Mouse (Mus musculus): ENCODE measurements around the gene Olfr224. TPM values are rescaled to one million over a fixed set of nuclear protein-coding genes. Genes with fewer than 3 reads are reported as not detected.
A peak's percentile ranks its signal among the peaks of the same experiment; 100 is the strongest.
"Not testable (repeated sequence)": the region's sequence is repeated elsewhere in the genome, so short reads cannot be mapped to it uniquely, and the experiment has no call there.

Gene Olfr224
- not detected for total RNA-seq (2021)
- long read RNA-seq, experiment 1 = 0 reads
- long read RNA-seq, experiment 2 = 0 reads

GRCm38 (mm10) chr11:58570405-58570804, at the start of gene Olfr224:
Gene Olfr224, minus strand, starts transcription at chr11:58570553.
- no peak for DNase-seq (ENCODE audit: low spot score in 2 of 2)

GRCm38 (mm10) chr11:58618793-58619192, 48.4 kb upstream of the Olfr224 start:
- DNase-seq (ENCODE audit: low spot score in 2 of 2) = no peak

- no peak for DNase-seq (ENCODE audit: low spot score in 2 of 2)
Observed at GRCm38 (mm10) chr11:58618369-58618768, 48.0 kb upstream of the Olfr224 start.

- no peak for DNase-seq (ENCODE audit: low spot score in 2 of 2)
Observed at GRCm38 (mm10) chr11:58615975-58616374, 45.6 kb upstream of the Olfr224 start, which contains the start of gene 2210407C18Rik. Gene 2210407C18Rik, minus strand, starts transcription at chr11:58616075.

DNA sequence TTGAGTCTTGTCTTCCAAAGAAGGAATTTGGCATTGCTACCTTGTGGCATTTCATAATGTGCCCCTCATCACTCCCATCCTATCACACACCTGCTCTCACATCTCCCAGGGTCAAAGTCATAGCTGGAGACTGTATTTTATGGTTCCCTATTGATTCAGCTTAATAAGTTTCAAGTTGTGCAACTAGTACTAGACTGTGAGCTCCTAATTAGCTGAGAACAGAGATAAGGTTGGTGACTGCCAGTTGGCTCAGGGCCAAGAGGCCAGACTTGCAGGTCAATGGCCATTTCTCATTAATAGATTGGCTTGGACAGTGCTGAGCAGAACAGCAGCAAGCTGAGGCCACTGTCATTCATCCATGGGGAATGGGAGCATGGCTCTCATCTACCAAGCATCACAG, 44.2 kb upstream of the Olfr224 start:
- DNase-seq (ENCODE audit: low spot score in 2 of 2) = no peak

DNA sequence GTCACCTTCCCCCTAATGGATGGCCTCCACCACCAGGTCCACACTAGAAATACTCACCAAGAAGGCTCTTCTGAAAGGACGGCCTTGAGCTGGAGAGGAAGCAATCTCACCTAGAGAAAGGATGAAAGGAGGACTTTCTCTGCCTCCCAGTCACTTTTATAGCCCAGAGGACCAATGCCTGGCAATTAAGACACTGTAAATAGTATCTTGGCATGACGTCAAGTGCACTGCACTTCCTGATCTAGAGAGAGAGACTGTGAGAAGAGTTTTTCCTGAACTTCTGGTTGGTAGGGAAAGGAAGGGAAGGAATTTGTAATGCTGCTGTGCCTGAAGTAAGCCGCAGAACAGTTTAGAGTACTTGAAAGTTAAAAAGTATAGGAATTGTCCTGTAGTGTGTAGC, 43.0 kb upstream of the Olfr224 start:
- no peak for DNase-seq (ENCODE audit: low spot score in 2 of 2)

DNA sequence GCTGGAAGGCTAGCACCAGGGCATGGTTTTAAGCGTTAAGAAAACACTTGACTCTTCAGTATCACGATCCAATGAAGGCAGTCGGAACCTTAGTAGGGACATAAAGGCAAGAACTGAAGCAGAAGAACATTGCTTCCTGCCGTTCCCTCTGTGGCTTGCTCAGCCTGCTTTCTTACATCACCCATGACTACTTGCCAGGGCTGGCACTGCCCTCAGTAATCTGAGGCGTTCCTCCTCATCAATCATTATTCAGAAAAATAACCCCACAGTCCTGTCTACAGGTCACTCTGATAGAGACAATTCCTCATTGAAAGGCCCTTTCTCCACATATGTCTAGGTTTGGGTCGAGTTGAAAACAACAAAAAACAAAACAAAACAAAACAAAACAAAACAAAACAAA, 36.7 kb upstream of the Olfr224 start:
- no peak for DNase-seq (ENCODE audit: low spot score in 2 of 2)

DNA sequence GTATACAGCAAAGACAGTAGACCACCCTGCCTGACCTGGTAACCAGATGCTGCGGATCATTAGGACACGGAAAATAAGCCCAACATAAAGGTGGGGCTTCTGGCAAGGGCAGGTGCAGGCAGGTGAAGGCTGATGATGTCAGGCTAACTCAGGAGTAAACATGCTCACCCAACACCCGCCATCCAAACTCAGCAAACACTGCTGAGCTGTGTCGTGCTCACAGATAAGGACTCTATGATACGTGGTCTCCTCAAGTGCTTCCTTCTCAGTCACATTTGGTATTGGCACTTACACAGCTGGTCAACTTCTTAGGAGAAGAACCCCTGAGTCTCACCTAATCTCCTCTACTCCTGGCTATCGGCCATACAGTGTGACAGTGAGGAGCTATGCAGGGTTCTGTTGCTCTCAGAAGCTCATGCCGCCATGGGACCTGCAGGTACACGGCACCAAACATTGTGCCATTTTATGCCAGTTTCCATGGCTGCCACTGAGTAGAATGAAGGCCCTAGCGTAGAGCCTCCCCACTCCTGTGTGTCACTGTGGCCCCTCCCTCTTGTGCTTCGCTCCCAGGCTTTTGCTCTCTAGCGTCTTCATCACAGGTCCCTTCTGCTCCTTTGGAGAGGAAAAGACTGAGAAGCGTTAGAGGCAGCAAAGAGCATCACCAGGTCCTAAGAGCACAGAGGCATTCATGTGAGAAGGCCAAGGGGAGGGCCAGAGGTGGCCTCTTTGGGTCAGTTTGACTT, 36.0 kb upstream of the Olfr224 start:
- DNase-seq (ENCODE audit: low spot score in 2 of 2) = no peak

- DNase-seq (ENCODE audit: low spot score in 2 of 2) = no peak
Observed at GRCm38 (mm10) chr11:58605228-58605627, 34.9 kb upstream of the Olfr224 start.

DNA sequence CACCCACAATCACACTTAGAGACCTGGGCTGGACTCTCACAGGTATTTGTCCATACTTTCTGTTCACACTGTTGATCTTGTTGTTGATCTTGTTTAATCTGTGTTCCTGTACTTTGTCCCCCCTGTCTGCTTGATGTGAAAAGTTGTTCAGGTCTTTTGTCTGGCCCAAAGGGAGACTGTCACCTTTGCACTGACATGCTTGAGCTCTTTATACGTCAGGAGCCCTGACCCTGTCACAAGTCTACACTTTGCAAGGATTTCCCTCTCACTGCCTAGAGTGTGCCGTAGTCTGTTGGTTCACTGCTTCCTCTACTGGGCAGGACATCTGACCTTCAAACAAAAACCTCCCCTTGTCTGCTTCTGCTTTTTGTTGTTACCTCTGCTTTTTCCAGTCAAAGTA, 34.3 kb upstream of the Olfr224 start:
- no peak for DNase-seq (ENCODE audit: low spot score in 2 of 2)

- DNase-seq (ENCODE audit: low spot score in 2 of 2) = no peak
Observed at GRCm38 (mm10) chr11:58602800-58603560, 32.6 kb upstream of the Olfr224 start.

DNA sequence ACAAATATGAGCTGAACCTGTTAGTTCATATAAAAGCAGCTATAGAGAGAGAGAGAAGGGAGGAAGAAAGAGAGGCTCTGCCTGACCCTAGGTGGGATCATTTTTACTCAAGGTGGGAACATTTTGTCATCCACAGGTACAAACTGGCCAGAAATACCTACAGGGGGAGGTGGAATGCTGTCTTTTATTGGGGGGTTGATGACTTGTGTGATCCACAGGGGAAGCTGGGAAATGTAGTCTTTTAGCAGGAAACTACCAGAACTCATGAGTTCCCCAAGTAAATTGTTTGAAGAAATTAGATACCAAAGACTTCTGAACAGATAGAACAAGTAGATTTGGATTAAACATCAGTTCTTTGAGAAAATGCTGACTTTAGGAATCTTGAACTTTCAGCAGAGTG, 31.7 kb upstream of the Olfr224 start:
- DNase-seq (ENCODE audit: low spot score in 2 of 2) = no peak

DNA sequence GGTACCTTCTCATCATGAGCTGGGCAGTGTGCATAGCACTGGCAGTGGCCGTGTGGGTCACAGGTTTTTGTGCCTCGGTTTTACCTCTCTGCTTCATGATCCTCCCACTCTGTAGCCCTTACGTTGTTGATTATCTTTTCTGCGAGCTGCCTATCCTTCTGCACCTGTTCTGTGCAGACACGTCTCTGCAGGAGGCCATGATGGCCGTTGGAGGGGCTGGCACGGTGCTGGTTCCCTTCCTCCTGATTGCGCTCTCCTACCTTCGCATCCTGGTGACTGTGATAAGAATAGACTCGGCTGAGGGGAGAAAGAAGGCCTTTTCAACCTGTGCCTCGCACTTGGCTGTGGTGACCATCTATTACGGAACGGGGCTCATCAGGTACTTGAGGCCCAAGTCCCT, 27.5 kb upstream of the Olfr224 start:
- no peak for DNase-seq (ENCODE audit: low spot score in 2 of 2)

- DNase-seq (ENCODE audit: low spot score in 2 of 2) = no peak
Observed at GRCm38 (mm10) chr11:58594814-58595213, 24.5 kb upstream of the Olfr224 start, which contains the start of gene Olfr324. Gene Olfr324, plus strand, starts transcription at chr11:58595114.

GRCm38 (mm10) chr11:58588620-58589250, 18.4 kb upstream of the Olfr224 start:
- DNase-seq (ENCODE audit: low spot score in 2 of 2) = peak in 1 of 2 experiments; percentile 20

GRCm38 (mm10) chr11:58587898-58588348, 17.6 kb upstream of the Olfr224 start:
- DNase-seq (ENCODE audit: low spot score in 2 of 2) = peak; percentile 29 to 38

DNA sequence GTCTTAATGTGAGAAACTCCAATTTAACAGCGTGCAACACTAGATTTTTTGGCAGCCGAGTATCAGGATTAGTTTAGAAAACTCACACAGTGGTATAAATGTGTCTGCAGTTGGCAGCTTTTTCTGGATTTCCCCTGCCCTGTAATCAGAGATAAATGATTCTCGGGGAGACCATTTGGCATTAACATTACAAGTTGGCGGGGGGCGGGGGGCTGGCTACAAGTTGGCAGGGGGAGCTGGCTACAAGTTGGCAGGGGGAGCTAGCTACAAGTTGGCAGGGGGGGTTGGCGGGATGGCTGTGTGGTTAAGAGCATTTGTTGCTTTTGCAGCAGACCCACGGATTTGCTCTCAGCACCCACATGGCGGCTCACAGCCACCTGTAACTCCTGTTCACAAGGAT, 8.3 kb upstream of the Olfr224 start:
- peak; percentile 21 to 85 for DNase-seq (ENCODE audit: low spot score in 2 of 2)

GRCm38 (mm10) chr11:58577430-58577829, 7.1 kb upstream of the Olfr224 start, which contains the start of gene Olfr325:
Gene Olfr325, plus strand, starts transcription at chr11:58577730.
- DNase-seq (ENCODE audit: low spot score in 2 of 2) = no peak

DNA sequence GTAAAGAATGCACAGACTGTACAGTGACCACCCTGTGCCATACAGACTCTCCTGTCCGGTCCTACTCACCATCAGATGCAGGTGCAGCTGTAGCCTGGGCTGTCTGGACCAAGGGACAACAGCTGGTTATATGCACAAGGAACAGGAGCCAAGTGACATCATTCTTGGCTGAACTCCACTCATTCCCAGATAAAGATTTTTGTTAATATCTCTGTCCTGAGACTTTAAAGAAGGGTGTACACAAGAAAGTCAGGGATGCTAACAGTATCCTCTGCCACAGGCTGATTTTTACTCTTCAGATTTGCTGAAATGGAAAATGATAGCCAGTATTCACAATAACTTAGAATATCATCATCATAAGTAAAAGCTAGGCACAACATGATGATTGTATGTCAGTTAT, 14.8 kb downstream of the Olfr224 start, which contains the start of gene Olfr328:
TSS of gene Olfr328 (minus strand) at position 101 of the 400 bp plus-strand sequence.
- DNase-seq (ENCODE audit: low spot score in 2 of 2) = no peak

DNA sequence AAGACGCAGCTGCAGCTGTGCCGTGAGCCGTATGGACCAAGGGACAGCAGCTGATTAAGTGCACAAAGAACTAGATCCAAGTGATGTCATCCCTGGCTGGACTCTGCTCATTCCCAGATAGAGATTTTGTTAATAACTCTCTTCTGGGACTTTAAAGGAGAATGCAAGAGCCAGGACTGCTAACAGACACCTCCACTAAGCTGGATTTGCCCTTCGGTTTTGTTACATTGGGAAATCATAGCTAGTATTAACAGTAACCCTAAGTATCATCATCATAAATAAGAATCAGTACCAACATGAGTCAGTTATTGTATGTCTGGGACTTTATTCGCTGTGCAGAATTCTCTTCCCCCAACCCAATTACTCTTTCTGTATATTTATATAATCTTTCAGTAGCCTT, 24.0 kb downstream of the Olfr224 start, which contains the start of gene Olfr329-ps:
TSS of gene Olfr329-ps (minus strand) at position 101 of the 400 bp plus-strand sequence.
- DNase-seq (ENCODE audit: low spot score in 2 of 2) = no peak

DNA sequence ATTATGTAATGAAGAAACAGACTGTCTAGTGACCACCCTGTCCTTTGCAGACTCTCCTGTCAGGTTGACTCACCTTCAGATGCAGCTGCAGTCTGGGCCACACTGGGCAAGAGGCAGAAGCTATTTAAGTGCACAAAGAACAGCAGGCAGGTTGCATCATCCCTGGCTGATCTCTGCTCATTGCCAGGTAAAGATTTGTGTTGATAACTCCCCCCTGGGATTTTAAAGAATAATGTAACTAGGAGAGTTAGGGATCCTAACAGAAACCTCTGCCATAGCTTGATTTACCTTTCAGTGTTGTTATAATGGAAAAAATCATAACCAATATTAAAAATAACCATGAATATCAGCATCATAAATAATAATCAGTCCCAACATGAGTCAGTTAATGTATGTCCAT, 35.6 kb downstream of the Olfr224 start, which contains the start of gene Olfr330:
TSS of gene Olfr330 (minus strand) at position 101 of the 400 bp plus-strand sequence.
- not testable (repeated sequence) for DNase-seq (ENCODE audit: low spot score in 2 of 2)
